Mouse (Mus musculus) liver, postnatal 0 days (tissue): Measurements from ENCODE around the gene Cux1.

Experiments used
- CTCF ChIP-seq: sonication (generic); IDR thresholded peaks from 2 replicates; pipeline ENCODE4 v1.5.1; 2016; ENCODE audit warnings: antibody characterized with exemption, low read depth
- EP300 ChIP-seq: IDR thresholded peaks from 2 replicates; pipeline ENCODE4 v1.6.1; 2016; ENCODE audit warnings: antibody characterized with exemption, low read depth, mild to moderate bottlenecking

DNA sequence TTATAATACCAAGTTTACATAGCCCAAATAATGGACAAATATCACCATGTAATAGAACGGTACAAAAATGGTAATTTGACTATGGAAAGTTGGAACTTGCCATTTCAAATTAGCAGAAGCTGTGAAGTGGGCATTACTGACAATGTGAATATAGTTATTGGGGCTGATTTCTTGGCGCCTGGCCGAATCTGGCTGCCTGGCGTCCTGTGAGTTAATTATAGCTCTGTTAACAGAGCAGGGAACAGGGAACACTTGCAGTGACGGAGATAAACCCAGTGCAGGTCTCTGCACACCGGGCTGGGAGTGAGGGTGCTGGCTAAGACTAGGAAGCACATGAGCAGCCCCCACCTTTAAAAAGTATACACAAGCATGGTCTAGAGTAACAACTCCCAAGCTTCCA is 104.7 kb downstream of the Cux1 start:
- TF ChIP-seq CTCF (no peak), EP300 (no peak)
